Mouse (Mus musculus): Measurements from ENCODE around the gene Krtap3-1.
"Not testable (repeated sequence)": the region's sequence is repeated elsewhere in the genome, so short reads cannot be mapped to it uniquely, and the experiment has no call there.

The Krtap3-1 gene

GRCm38 (mm10) chr11:99566530-99566929 lies at the start of gene Krtap3-1:
Gene Krtap3-1 (minus strand): TSS chr11:99566630.
- no peak for DNase-seq

DNA sequence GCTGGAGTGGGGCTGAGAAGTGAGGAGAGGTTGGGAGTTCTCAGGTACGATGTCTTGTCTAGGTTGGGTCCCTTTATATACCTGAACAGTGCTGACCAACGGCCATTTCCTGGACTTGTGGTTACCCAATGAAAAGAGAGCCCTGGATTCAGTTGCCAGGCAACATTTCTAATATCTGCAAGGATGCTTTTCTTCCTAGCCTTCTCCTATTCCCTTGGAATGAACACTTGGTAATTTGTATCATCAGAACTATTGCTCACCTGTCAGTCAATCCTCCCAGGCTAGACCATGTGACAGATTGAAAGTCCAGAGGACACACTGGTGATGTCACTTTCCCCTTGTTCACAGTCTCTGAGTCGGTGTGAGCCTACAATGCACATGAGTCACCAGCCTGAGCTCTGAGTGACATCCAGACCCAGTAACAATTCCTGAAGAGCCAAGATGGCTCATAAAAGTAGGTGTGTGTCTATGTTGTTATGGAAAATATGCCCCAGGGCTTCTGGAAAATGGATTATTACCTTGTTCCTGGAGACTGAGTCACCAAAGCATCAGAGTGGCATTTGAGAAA lies 48.5 kb upstream of the Krtap3-1 start, which contains the start of gene Krtap2-4:
Gene Krtap2-4, minus strand, starts transcription at position 51 of the 568 bp plus-strand sequence.
- no peak for DNase-seq

- DNase-seq = not testable (repeated sequence)
Measured at GRCm38 (mm10) chr11:99610089-99610488, 43.7 kb upstream of the Krtap3-1 start, which contains the start of gene Gm11937. Gene Gm11937 (minus strand): TSS chr11:99610189.

- DNase-seq = peak; percentile 52
Measured at GRCm38 (mm10) chr11:99609126-99609525, 42.7 kb upstream of the Krtap3-1 start.

- not testable (repeated sequence) for DNase-seq
Measured at GRCm38 (mm10) chr11:99603208-99603607, 36.8 kb upstream of the Krtap3-1 start, which contains the start of gene Gm11938. Gene Gm11938 (minus strand): TSS chr11:99603308.

GRCm38 (mm10) chr11:99597742-99598141 lies 31.3 kb upstream of the Krtap3-1 start, which contains the start of gene Krtap9-3:
Gene Krtap9-3 (minus strand): TSS chr11:99598105.
- not testable (repeated sequence) for DNase-seq

DNA sequence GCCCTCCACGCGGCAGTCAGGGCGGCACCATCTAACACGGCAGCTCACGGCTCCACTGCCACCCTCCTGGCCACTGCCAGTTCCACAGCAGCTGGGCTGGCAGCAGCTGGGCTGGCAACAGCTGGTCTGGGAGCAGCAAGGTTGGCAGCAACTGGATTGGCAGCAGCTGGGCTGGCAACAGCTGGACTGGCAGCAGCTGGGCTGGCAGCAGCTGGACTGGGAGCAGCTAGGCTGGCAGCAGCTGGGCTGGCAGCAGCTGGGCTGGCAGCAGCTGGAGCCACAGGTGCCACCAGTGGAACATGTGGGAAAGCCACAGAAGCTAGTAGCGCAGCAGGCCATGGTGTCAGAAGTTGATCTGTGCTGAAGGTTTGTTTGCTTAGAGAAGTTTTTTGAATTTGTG lies 24.6 kb upstream of the Krtap3-1 start, which contains the start of gene Krtap1-3:
Gene Krtap1-3, minus strand, starts transcription at position 359 of the 400 bp plus-strand sequence.
- no peak for DNase-seq

- peak; percentile 61 for DNase-seq
Measured at GRCm38 (mm10) chr11:99585096-99585495, 18.7 kb upstream of the Krtap3-1 start.

DNA sequence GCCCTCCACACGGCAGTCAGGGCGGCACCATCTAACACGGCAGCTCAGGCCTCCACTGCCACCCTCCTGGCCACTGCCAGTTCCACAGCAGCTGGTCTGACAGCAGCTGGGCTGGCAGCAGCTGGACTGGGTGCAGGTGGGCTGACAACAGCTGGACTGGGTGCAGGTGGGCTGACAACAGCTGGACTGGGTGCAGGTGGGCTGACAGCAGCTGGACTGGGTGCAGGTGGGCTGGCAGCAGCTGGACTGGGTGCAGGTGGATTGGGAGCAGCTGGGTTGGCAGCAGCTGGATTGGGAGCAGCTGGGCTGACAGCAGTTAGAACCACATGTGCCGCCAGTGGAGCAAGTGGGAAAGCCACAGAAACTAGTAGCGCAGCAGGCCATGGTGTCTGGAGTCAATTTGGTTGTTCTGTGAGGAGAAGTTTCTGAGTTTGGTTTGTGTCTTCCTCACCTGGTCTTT lies 16.8 kb upstream of the Krtap3-1 start, which contains the start of gene Krtap1-4:
Gene Krtap1-4, minus strand, starts transcription at position 410 of the 460 bp plus-strand sequence.
- no peak for DNase-seq

GRCm38 (mm10) chr11:99581564-99581963 lies 15.1 kb upstream of the Krtap3-1 start:
- no peak for DNase-seq

DNA sequence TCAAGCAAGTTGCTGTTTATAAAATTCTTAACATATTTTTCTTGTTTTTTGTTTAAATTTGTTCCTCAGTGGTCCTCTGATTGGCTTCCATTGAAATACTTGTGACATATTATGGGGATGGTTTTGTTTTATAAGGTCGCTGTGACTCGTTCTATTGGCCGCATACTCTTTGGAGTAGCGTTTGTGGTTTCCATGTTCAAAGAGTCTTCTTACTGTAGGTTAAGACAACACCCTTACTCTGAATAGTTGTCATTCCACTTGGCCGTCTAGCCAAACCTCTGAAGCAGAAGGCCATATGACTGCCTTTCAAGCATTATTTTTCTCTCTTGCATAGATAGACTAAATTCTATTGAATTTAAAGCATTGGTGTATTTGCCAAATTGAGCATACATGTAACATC lies 14.6 kb upstream of the Krtap3-1 start:
- no peak for DNase-seq

GRCm38 (mm10) chr11:99580636-99581035 lies 14.2 kb upstream of the Krtap3-1 start, which contains the start of gene Krtap1-5:
Gene Krtap1-5 (minus strand): TSS chr11:99581016.
- DNase-seq = no peak

DNA sequence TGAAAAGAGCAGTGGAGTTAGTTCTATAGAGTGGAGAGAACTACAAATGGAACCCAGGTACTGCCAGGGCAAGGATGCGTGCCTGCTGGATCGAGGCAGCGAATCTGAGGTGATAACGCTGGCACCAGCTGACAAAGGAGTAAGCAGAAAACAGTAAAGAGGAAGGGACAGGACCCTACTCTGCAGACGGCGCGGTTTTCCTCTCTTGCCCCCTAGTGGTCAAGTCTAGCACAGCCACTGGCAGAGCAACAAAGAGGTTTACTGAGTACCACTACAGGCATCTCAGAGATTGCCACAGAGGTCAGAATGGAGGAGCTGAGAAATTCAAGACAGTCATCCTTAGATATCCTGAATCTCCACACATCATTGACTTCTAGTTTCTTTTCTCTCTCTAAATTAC lies 7.7 kb upstream of the Krtap3-1 start:
- peak; percentile 40 for DNase-seq

- DNase-seq = no peak
Measured at GRCm38 (mm10) chr11:99573164-99573563, 6.7 kb upstream of the Krtap3-1 start.

DNA sequence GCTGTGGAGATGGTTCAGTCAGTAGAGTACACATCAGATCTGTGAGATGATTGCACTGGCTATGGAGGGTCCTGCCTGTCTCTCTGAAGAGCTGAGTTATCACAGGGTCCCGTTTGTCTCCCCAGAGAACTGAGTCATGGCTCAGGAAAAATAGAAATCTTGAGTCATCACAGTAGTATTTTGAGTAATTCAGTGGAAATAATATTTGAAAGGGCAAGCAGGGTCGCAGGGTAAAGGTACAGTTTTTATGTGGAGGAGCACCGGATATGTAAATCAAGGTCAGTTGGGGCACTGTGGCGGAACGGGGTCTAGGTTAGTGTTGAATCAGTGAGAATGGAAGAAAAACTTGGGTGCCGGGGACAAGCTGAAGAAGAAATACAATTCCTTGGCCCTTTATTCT lies 3.9 kb downstream of the Krtap3-1 start:
- no peak for DNase-seq

DNA sequence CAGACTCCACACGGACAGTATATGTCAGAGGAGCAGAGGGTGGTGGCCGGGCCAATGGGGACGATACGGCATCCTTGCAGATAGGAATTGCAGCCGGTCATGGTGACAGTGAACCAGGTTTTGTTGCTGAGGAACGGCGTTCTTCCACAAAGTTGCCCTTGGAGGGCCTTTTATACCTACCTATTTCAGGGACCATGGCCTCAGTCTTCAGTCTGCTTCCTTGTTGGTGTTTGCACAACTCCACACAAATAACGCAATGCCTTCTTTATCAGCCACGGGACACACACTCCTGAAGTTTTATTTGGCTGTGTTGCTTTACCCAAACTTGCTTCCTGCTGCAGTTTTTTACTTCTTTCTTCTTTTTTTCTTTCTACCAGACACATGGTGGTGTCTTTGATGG lies 7.1 kb downstream of the Krtap3-1 start, which contains the start of gene Gm11939:
Gene Gm11939, minus strand, starts transcription at position 101 of the 400 bp plus-strand sequence.
- no peak for DNase-seq

DNA sequence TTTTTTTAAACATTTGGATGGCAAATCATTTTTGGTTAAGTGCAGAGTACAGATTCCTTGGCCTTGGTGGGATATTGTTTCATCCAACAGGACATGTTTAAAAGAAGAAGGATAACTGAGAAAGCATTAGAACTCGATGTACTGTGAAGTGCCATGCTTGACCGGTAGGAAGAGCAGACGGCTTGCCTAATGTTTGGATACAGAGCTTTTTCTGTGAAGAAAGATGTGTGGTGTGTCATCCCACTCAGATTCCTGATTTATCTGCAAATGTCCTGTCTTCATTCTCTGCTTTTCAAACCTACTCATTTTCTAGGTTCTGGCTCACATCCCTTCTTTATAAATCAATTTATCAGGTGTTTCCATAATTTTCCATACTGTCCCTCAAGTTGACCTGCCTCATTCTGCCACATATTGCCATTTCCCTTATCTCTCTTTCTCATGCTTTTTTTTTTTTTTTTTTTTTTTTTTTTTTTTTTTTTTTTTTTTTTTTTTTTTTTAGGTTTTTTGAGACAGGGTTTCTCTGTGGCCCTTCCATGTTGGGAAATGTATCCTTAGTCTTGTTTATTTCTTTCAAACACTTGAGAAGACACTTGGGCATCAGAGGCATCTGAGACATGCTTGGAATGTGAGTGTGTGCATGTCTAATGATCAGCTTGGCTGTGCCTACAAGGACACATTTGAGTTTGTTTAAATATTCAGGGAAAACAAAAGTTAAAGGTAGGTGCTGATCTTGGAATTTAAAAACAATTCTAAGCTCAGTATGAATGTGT lies 8.3 kb downstream of the Krtap3-1 start:
- DNase-seq = peak; percentile 6

GRCm38 (mm10) chr11:99556753-99557152 lies 9.7 kb downstream of the Krtap3-1 start, which contains the start of gene Krtap3-2:
Gene Krtap3-2 (minus strand): TSS chr11:99556853.
- DNase-seq = no peak

GRCm38 (mm10) chr11:99556195-99556594 lies 10.2 kb downstream of the Krtap3-1 start:
- no peak for DNase-seq

DNA sequence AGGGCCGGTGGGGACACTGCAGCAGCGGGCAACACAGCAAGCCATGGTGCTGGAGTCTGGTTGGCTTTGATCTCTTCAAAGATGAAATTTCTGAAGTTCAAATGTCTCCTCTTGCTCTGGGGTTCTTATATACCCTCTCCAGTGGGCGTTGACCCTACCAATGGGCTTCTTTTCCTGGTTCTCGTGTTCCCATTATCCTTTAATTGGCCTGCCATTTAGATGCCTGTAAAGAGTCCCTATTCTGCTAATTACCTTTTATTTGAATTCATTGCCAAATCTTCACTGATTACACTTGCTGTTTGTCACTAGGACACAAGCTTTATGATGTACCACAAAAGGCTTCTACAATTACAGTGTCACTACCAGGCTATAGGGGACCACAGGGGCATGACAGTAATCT lies 15.7 kb downstream of the Krtap3-1 start, which contains the start of gene Krtap3-3:
Gene Krtap3-3, minus strand, starts transcription at position 101 of the 400 bp plus-strand sequence.
- no peak for DNase-seq

- no peak for DNase-seq
Measured at GRCm38 (mm10) chr11:99547892-99548291, 18.5 kb downstream of the Krtap3-1 start.

GRCm38 (mm10) chr11:99539721-99540120 lies 26.7 kb downstream of the Krtap3-1 start:
- DNase-seq = peak; percentile 74

GRCm38 (mm10) chr11:99521288-99521860 lies 45.1 kb downstream of the Krtap3-1 start, which contains the start of gene Krt39:
Gene Krt39 (minus strand): TSS chr11:99521338.
- DNase-seq = no peak

Data from layer of hippocampus, adult 9-11 months (tissue).